Mouse (Mus musculus) G1E-ER4 (cell line): ENCODE data around the gene Cldn34c3. TPM values are rescaled to one million over a fixed set of nuclear protein-coding genes. Genes with fewer than 3 reads are reported as not detected.
"Not testable (repeated sequence)": the region's sequence is repeated elsewhere in the genome, so short reads cannot be mapped to it uniquely, and the experiment has no call there.

Experiments
- GATA1 ChIP-seq: IDR thresholded peaks from one replicate; pipeline ENCODE4 v1.8.0; 2012; ENCODE audit warnings: low read length, inconsistent platforms
- polyA plus RNA-seq: library from polyadenylated mRNA; stranded (reverse); fragments of >175 nt; gene quantifications from 2 replicates; pipeline ENCODE4 v1.2.3, GENCODE M21; 2012

Cldn34c3 gene
- not detected in 2 replicates for polyA plus RNA-seq

- not testable (repeated sequence) for TF ChIP-seq GATA1
Measured at GRCm38 (mm10) chrX:123793365-123793764, at the start of gene Cldn34c3. Gene Cldn34c3, plus strand, starts transcription at chrX:123793665.

Other genes with a start within 250 kb of the Cldn34c3 start
- gene Cldn34c2, start 212.0 kb upstream of the Cldn34c3 start, polyA plus RNA-seq = not detected in 2 replicates
- not detected in 2 replicates for gene Gm17467, start 88.9 kb upstream of the Cldn34c3 start, polyA plus RNA-seq